Mouse (Mus musculus): ENCODE data around the gene B4galt1. TPM values are rescaled to one million over a fixed set of nuclear protein-coding genes. Genes with fewer than 3 reads are reported as not detected.

B4galt1 gene
- polyA plus RNA-seq, 1 experiment from 2014 or later, result 38.1 TPM

DNA sequence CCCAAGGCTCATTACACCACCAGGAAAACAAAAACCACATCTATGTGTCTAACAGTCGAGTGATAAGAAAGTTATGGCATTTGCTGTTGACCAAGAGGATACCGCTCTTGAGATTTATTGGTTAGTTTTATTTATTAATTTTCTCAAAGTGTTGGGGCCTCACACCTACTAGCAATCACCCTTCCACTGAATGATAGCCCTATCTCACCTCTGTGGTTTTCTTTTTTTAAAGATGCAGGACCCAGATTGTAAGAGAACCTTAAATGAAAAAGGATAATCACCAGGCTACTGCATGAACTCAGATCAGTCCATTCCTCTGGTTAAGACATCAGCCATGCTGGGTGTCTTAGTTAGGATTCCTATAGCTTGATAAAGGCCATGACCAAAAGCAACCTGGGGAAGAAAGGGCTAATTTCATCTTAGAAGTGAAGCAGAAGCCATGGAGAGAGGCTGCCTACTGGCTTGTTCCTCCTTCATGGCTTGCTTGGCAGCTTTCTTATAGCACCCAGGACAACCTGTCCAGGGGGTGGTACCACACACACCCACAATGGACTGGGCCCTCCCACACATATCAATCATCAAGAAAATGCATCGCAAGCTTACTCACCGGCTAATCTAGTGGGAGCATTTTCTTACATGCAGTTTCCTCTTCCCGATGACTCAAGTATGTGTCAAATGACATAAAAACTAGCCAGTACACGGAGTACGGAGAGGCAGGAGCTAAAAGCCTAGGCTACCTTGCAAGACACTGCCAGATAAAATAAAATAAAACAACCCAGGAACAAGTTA lies 7.5 kb downstream of the B4galt1 start:
- no peaks in the 10 kb centered on the region for H3K27me3 ChIP-seq (ENCODE audit: insufficient read depth, poor library complexity, severe bottlenecking)
- peaks cover 5% of the 10 kb centered on the region; the same call in 1 of the 2 replicates for H3K36me3 ChIP-seq
- H3K4me3 ChIP-seq, result no peak overlapping the region
- WGBS, result 57% methylated on average over 7 of the region's 7 CpGs
- H3K27ac ChIP-seq, result peak overlapping the region; percentile 69; the same call in 1 of the 2 replicates
- H3K4me1 ChIP-seq, result peaks cover 87% of the 10 kb centered on the region
- no peaks in the 10 kb centered on the region for H3K9me3 ChIP-seq
- no peak for DNase-seq (ENCODE audit: low spot score)

DNA sequence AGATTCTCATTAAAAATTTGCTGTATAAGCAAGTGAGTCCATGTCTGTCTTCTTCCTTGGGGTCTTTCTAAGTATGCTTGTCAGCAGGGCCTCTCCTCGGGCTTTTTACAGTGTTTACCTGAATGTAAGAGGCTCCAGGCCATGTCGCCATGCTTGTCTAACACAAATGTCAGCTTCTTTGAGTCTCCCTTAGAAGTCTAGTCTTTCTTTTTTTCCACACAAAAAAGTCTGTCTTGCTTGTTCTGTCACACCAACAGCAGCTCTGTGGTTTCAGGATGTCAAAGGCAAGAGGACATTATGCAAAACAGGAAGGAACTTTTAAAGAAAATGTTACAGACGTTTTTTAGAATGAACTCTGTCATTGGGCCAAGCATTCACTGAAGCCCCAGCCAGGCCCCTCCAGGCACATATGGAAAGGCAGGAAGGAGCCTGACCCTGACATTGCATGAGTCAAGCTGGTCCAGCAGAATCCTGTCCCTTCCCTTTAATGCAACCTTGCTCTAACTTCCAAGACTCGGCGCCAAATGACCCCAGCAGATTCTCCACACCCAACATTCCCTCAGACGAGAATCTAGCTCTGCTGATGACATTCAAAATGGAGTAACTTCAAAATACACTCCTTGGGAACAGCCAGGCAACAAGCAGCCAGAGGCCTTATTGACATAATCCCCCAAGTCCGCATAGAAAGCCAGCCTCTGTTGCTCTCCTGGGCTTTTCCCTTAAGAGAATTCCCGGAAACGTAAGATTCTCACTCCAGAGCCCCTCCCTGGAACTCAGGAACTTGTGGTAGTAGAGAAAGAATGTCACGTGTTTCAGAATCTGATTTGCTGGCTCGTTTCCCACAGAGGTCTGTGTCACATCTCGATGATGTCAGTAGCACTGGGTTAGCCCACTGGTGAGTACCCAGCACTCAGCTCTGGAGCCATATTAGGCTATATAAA lies 8.7 kb downstream of the B4galt1 start:
- 44% methylated on average over 12 of the region's 12 CpGs for whole genome bisulfite sequencing
- Histone ChIP-seq H3K27ac (peak overlapping the region; percentile 85), H3K36me3 (peaks cover 5% of the 10 kb centered on the region; the same call in 1 of the 2 replicates), H3K27me3 (ENCODE audit: insufficient read depth, poor library complexity, severe bottlenecking) (no peaks in the 10 kb centered on the region), H3K4me1 (peaks cover 86% of the 10 kb centered on the region), H3K9me3 (no peaks in the 10 kb centered on the region), H3K4me3 (no peak overlapping the region)
- DNase-seq (ENCODE audit: low spot score), result no peak

DNA sequence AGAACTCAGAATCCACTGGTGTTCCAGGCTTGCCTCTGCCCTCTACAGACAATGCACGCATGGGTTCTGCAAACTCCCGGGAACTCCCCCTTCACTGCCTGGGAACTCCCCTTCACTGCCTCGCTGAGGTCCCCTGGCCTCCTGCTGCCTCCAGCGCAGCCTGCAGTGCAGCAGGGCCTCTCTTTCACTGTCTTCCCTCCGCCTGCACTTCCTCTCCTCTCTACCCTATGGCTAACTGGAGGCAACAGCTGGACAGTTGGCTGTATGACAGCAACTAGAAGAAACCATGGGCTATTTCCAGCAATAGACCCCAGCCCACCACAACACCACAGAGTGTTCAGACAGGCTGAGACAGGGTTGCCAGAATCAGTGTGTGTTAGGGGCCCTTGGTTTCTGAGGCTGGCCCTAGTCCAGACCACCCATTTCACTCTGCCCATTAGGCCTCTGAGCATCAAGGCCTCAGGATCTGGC lies 9.5 kb downstream of the B4galt1 start:
- 19% methylated on average over 5 of the region's 5 CpGs for WGBS
- H3K9me3 ChIP-seq, result no peaks in the 10 kb centered on the region
- no peak for DNase-seq (ENCODE audit: low spot score)

DNA sequence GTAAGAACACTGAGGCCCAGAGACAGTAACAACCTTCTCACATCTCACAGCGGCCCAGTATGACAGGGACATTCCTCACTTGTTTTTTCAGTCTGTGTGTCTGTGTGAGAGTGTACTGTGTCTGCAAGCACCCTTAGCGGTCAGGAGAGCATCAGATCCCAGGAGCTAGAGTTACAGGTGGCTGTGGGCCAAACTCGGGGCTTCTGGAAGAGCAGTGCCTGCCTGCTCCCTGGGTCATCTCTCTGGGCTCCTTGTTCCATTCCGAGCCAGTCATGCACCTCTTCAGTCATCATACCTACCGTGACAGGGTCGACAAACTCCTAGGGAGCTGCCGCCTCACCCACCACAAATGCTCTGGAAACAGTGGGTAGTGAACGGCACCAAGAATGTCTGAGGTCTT lies 10.1 kb downstream of the B4galt1 start:
- Histone ChIP-seq H3K27ac (peak overlapping the region; percentile 85), H3K27me3 (ENCODE audit: insufficient read depth, poor library complexity, severe bottlenecking) (no peaks in the 10 kb centered on the region), H3K4me1 (peaks cover 86% of the 10 kb centered on the region), H3K9me3 (no peaks in the 10 kb centered on the region), H3K36me3 (peaks cover 5% of the 10 kb centered on the region; the same call in 1 of the 2 replicates), H3K4me3 (peak overlapping the region; percentile 31; the same call in 1 of the 2 replicates)
- no peak for DNase-seq (ENCODE audit: low spot score)
- 56% methylated on average over 8 of the region's 8 CpGs for WGBS

More for the DNA sequence above, 9.5 kb downstream of the B4galt1 start:
- Histone ChIP-seq H3K4me3 (peak overlapping the region; percentile 31; the same call in 1 of the 2 replicates), H3K36me3 (peaks cover 5% of the 10 kb centered on the region; the same call in 1 of the 2 replicates), H3K4me1 (peaks cover 86% of the 10 kb centered on the region), H3K27me3 (ENCODE audit: insufficient read depth, poor library complexity, severe bottlenecking) (no peaks in the 10 kb centered on the region), H3K27ac (peak overlapping the region; percentile 85)

DNA sequence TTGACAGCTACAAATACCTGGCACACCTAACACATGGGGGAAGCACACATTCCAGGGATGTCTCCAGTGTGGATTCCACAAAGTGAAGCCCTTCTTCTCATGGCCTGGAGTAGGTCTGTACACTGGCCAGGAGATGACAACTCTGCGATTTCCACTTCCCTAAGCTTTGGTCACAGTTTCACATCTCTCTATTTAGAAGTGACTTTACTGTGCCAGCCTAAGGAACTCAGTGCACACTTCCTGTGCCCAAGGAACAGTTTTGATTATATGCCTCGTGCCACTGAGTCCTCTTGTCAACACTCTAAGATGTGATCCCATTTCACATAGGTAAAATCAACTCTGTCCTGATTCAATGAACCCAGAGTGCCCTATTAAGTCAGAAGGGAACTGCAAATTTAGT lies 13.4 kb downstream of the B4galt1 start:
- H3K4me3 ChIP-seq, result no peak overlapping the region
- no peak for DNase-seq (ENCODE audit: low spot score)
- H3K36me3 ChIP-seq, result peaks cover 5% of the 10 kb centered on the region; the same call in 1 of the 2 replicates
- no peaks in the 10 kb centered on the region for H3K9me3 ChIP-seq
- WGBS, result 81% methylated on average over 2 of the region's 2 CpGs
- H3K27me3 ChIP-seq (ENCODE audit: insufficient read depth, poor library complexity, severe bottlenecking), result no peaks in the 10 kb centered on the region
- peaks cover 83% of the 10 kb centered on the region for H3K4me1 ChIP-seq
- no peak overlapping the region for H3K27ac ChIP-seq

DNA sequence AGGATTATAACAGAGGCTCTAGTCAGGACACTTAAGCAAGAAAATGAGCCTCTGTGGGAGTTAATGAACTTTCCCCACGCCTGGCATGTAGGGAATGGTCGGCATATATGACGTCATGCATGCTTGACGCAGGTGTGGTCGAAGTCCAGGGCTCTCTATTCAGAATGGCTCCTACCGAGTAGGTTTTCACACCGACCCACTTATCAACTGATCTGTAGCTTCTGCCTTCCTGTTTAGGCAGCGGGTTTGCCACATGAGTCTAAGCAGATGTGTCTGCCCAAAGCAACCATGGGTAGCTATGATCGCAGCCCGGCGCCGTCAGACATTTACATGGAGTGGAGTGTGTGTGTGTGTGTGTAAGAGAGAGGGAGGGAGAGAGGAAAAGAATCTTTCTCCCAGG lies 14.6 kb downstream of the B4galt1 start:
- 80% methylated on average over 12 of the region's 12 CpGs for WGBS

DNA sequence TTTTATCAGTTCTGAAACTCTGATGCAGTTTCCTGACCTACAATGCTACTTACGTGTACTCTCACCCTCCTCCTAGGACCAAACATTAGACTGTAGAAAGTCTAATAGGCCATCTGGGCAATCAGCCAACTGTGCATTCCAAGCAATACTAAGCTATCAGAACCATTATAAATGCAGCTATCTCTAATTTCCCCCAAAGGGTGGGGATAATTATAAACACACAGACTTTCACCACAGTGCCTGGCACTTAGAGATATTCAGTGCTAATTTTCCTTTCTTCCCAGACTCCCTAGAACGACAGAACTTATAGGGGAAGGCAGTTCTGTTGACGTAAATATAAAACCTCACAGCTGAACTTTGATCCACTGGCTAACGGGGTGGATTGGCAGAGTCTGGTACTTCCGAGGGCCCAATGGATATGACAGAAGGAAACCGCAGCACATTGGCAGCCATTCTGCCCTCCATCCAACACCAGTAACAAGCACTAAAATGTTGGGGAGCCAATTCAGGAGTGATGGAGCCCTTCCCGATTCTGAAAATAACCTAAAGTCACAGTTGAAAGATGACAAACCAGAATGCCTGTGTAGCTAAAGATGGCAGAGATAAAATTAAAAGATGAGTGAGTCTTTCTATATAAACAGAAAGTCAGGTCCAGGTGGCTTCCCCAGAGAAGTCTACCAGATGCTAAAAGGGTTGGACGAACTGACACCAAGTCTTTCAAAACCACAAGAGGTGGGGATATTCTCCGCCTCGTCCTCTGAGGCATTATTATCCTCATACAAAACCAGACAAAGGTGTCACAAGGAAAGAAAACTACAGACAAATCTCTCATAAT lies 16.1 kb downstream of the B4galt1 start:
- Histone ChIP-seq H3K4me3 (0 out of 2 replicates have a peak overlapping the region, but pooled peaks have one; percentile 12), H3K9me3 (no peaks in the 10 kb centered on the region), H3K4me1 (peaks cover 65% of the 10 kb centered on the region), H3K36me3 (no peaks in the 10 kb centered on the region), H3K27me3 (ENCODE audit: insufficient read depth, poor library complexity, severe bottlenecking) (no peaks in the 10 kb centered on the region), H3K27ac (peak overlapping the region; percentile 70)
- DNase-seq (ENCODE audit: low spot score), result no peak
- WGBS, result 53% methylated on average over 10 of the region's 10 CpGs

More for the DNA sequence above, 14.6 kb downstream of the B4galt1 start:
- Histone ChIP-seq H3K4me3 (no peak overlapping the region), H3K4me1 (peaks cover 80% of the 10 kb centered on the region), H3K9me3 (no peaks in the 10 kb centered on the region), H3K27me3 (ENCODE audit: insufficient read depth, poor library complexity, severe bottlenecking) (no peaks in the 10 kb centered on the region), H3K27ac (peak overlapping the region; percentile 9; the same call in 1 of the 2 replicates), H3K36me3 (peaks cover 1% of the 10 kb centered on the region; the same call in 1 of the 2 replicates)
- no peak for DNase-seq (ENCODE audit: low spot score)

DNA sequence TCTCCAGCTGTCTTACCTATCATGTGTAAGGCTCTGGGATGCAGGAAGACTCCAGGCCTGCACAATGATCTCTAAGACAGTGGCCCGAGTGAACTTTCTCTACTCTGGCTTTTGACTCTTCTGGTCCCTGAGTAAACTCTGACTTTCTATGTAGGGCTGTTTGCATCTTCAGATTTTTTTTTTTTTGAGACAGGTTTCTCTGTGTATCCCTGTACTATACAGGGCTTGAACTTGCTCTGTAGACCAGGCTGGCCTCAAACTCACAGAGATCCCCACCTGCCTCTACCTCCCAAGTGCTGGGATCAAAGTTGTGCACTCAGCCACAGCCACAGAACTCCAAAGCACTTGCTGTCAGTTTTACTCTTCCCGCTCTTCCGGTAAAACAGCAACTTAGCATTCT lies 16.8 kb downstream of the B4galt1 start:
- H3K27me3 ChIP-seq (ENCODE audit: insufficient read depth, poor library complexity, severe bottlenecking), result no peaks in the 10 kb centered on the region
- H3K27ac ChIP-seq, result peak overlapping the region; percentile 70
- DNase-seq (ENCODE audit: low spot score), result no peak
- no peaks in the 10 kb centered on the region for H3K9me3 ChIP-seq
- peaks cover 63% of the 10 kb centered on the region for H3K4me1 ChIP-seq
- H3K4me3 ChIP-seq, result 0 out of 2 replicates have a peak overlapping the region, but pooled peaks have one; percentile 12
- 44% methylated on average over 3 of the region's 3 CpGs for WGBS
- H3K36me3 ChIP-seq, result no peaks in the 10 kb centered on the region

DNA sequence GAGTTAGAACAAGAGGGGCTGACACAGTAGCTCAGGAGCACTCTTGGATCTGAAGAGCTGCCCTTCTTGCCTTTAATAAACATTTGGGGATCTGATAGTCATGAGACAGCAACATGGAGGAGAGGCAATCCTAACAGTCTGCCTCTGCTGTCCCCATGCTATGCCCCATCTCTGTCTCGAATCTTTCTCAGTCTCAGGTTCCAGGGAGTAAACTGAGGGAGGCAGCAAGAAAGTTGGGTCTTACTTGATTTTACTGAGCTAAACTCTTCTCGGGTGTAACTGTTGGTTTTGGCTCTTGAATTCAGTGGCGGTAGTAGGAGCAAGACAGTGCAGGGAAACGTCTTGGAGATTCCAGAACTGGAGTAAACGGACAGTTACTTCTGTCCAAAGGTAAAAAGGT lies 18.9 kb downstream of the B4galt1 start:
- no peak for DNase-seq (ENCODE audit: low spot score)
- WGBS, result 80% methylated on average over 5 of the region's 5 CpGs
- peaks cover 49% of the 10 kb centered on the region for H3K4me1 ChIP-seq
- H3K9me3 ChIP-seq, result no peaks in the 10 kb centered on the region
- H3K36me3 ChIP-seq, result no peaks in the 10 kb centered on the region
- H3K27me3 ChIP-seq (ENCODE audit: insufficient read depth, poor library complexity, severe bottlenecking), result no peaks in the 10 kb centered on the region
- 0 out of 2 replicates have a peak overlapping the region, but pooled peaks have one; percentile 29 for H3K27ac ChIP-seq
- H3K4me3 ChIP-seq, result no peak overlapping the region

DNA sequence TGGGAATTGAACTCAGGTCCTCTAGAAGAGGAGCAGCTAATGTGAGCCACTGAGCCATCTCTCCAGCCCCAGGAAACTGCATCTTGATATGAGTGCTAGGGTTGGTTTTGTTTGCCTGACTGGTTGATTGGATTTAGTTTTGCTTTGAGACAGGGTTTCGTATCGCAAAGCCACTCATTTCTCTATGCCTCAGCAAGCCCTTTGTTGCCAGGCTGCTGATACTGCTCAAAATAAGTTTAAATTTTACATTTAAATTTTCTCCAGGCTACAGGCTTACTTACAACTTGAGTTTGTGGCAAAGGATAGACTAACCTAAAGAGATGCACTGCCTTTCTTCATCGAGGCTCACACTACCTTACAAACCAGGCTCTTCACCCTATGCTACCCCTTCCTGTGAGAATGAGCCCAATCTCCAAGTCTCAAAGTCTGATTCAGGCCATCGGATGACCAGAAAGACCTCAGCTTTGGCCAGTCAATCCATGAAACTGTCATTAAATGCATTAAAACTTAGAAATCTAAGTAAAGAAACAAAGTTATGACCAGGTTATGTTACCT lies 19.5 kb downstream of the B4galt1 start:
- H3K4me3 ChIP-seq, result no peak overlapping the region
- no peaks in the 10 kb centered on the region for H3K27me3 ChIP-seq (ENCODE audit: insufficient read depth, poor library complexity, severe bottlenecking)
- no peak overlapping the region for H3K27ac ChIP-seq
- no peak for DNase-seq (ENCODE audit: low spot score)
- peaks cover 43% of the 10 kb centered on the region for H3K4me1 ChIP-seq
- H3K9me3 ChIP-seq, result no peaks in the 10 kb centered on the region
- WGBS, result 90% methylated on average over 4 of the region's 4 CpGs
- H3K36me3 ChIP-seq, result no peaks in the 10 kb centered on the region

DNA sequence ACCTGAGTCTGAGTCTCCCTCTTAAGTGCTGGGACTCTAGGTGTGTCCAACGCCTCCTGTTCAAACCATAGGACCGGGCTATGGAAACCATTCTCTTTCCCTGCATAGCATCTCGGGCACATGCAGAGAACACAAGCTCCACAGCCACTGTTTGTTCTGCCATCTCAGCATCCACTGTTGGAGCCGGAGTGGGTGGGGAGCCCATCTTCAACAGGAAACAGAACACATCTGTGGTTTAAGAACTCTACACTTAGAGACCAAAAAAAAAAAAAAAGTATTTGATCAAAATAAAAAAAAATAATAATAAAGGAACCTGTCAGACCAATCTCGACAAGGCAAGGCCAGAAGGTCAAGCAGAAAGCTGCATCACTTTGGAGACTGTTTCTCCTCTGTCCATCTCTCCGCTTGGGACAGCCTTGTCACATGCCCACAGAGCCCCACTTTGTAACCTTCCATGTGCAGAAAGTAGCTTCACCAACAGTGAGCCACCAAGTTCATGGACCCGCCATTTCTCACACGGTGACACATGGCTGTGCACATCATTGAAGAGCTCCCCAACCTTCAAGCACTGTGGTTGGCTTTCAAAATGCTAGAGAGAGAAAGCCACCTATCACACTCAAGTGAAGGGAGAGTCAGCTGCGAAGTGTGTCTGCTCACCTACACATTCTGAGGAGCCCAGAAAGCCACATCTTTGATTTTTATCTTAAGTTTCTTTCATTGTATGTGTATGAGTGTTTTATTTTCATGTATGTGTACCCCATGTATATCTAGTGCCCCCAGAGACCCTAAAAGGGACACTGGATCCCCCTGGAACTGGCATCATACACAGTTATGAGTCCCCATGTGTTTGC lies 20.2 kb downstream of the B4galt1 start:
- Histone ChIP-seq H3K4me1 (peaks cover 39% of the 10 kb centered on the region), H3K36me3 (0 out of 2 replicates have a peak, but pooled peaks cover 3% of the 10 kb centered on the region)
- WGBS, result 92% methylated on average over 9 of the region's 9 CpGs

More for the DNA sequence above, 20.2 kb downstream of the B4galt1 start:
- no peak for DNase-seq (ENCODE audit: low spot score)
- Histone ChIP-seq H3K27me3 (ENCODE audit: insufficient read depth, poor library complexity, severe bottlenecking) (no peaks in the 10 kb centered on the region), H3K4me3 (no peak overlapping the region), H3K27ac (no peak overlapping the region), H3K9me3 (no peaks in the 10 kb centered on the region)
